Mouse (Mus musculus): ENCODE measurements around the gene Myod1. TPM values are rescaled to one million over a fixed set of nuclear protein-coding genes. Genes with fewer than 3 reads are reported as not detected.

Myod1 gene
- polyA plus RNA-seq, 1 experiment from 2014 or later = 0.19 TPM

- H3K4me1 ChIP-seq (ENCODE audit: control insufficient read depth, insufficient read depth, low read length) = peaks cover 34% of the 10 kb centered on the region
- H3K4me2 ChIP-seq (ENCODE audit: low read length) = no peak overlapping the region
- no peaks in the 10 kb centered on the region for H3K27me3 ChIP-seq (ENCODE audit: control insufficient read depth, insufficient read depth, low read depth, low read length)
- no peaks in the 10 kb centered on the region for H3K9me3 ChIP-seq (replicated peaks; ENCODE audit: control insufficient read depth, low read length, poor library complexity, severe bottlenecking)
- H3K4me3 ChIP-seq (ENCODE audit: low read depth, low read length) = no peak overlapping the region
- no peak for ATAC-seq
- no peak overlapping the region for H3K27ac ChIP-seq (ENCODE audit: low read length)
- WGBS = 82% methylated on average over 15 of the region's 15 CpGs
- no peaks in the 10 kb centered on the region for H3K36me3 ChIP-seq (ENCODE audit: control insufficient read depth, insufficient read depth, low read length)
- H3K9ac ChIP-seq (ENCODE audit: low read depth, low read length) = no peak overlapping the region
These were observed 27.6 kb downstream of the Myod1 start for GRCm38 (mm10) chr7:46403616-46404485.

GRCm38 (mm10) chr7:46404756-46405155 is 28.5 kb downstream of the Myod1 start:
- Histone ChIP-seq H3K9ac (ENCODE audit: low read depth, low read length) (no peak overlapping the region), H3K9me3 (replicated peaks; ENCODE audit: control insufficient read depth, low read length, poor library complexity, severe bottlenecking) (no peaks in the 10 kb centered on the region), H3K27ac (ENCODE audit: low read length) (no peak overlapping the region), H3K4me2 (ENCODE audit: low read length) (no peak overlapping the region), H3K4me3 (ENCODE audit: low read depth, low read length) (no peak overlapping the region), H3K27me3 (ENCODE audit: control insufficient read depth, insufficient read depth, low read depth, low read length) (no peaks in the 10 kb centered on the region), H3K4me1 (ENCODE audit: control insufficient read depth, insufficient read depth, low read length) (peaks cover 25% of the 10 kb centered on the region), H3K36me3 (ENCODE audit: control insufficient read depth, insufficient read depth, low read length) (no peaks in the 10 kb centered on the region)
- ATAC-seq = no peak
- 87% methylated on average over 7 of the region's 7 CpGs for WGBS

- no peak overlapping the region for H3K27ac ChIP-seq (ENCODE audit: low read length)
- H3K4me2 ChIP-seq (ENCODE audit: low read length) = no peak overlapping the region
- H3K4me3 ChIP-seq (ENCODE audit: low read depth, low read length) = no peak overlapping the region
- no peak for ATAC-seq
- 0 out of 2 replicates have a peak, but pooled peaks cover 3% of the 10 kb centered on the region for H3K4me1 ChIP-seq (ENCODE audit: control insufficient read depth, insufficient read depth, low read length)
- H3K36me3 ChIP-seq (ENCODE audit: control insufficient read depth, insufficient read depth, low read length) = no peaks in the 10 kb centered on the region
- H3K9ac ChIP-seq (ENCODE audit: low read depth, low read length) = no peak overlapping the region
- 85% methylated on average over 9 of the region's 9 CpGs for WGBS
- no peaks in the 10 kb centered on the region for H3K27me3 ChIP-seq (ENCODE audit: control insufficient read depth, insufficient read depth, low read depth, low read length)
- no peaks in the 10 kb centered on the region for H3K9me3 ChIP-seq (replicated peaks; ENCODE audit: control insufficient read depth, low read length, poor library complexity, severe bottlenecking)
These were observed 32.3 kb downstream of the Myod1 start for GRCm38 (mm10) chr7:46408606-46409005.

GRCm38 (mm10) chr7:46409204-46409789 is 33.0 kb downstream of the Myod1 start:
- ATAC-seq = no peak
- 40% methylated on average over 12 of the region's 12 CpGs for WGBS
- no peak overlapping the region for H3K4me3 ChIP-seq (ENCODE audit: low read depth, low read length)

GRCm38 (mm10) chr7:46410727-46411126 is 34.5 kb downstream of the Myod1 start:
- Histone ChIP-seq H3K27ac (ENCODE audit: low read length) (no peak overlapping the region), H3K27me3 (ENCODE audit: control insufficient read depth, insufficient read depth, low read depth, low read length) (no peaks in the 10 kb centered on the region), H3K4me1 (ENCODE audit: control insufficient read depth, insufficient read depth, low read length) (peaks cover 7% of the 10 kb centered on the region; the same call in 1 of the 2 replicates), H3K9ac (ENCODE audit: low read depth, low read length) (no peak overlapping the region), H3K36me3 (ENCODE audit: control insufficient read depth, insufficient read depth, low read length) (no peaks in the 10 kb centered on the region), H3K9me3 (replicated peaks; ENCODE audit: control insufficient read depth, low read length, poor library complexity, severe bottlenecking) (no peaks in the 10 kb centered on the region), H3K4me2 (ENCODE audit: low read length) (no peak overlapping the region), H3K4me3 (ENCODE audit: low read depth, low read length) (no peak overlapping the region)
- no peak for ATAC-seq
- 89% methylated on average over 6 of the region's 6 CpGs for WGBS

More at GRCm38 (mm10) chr7:46409204-46409789, 33.0 kb downstream of the Myod1 start:
- no peaks in the 10 kb centered on the region for H3K27me3 ChIP-seq (ENCODE audit: control insufficient read depth, insufficient read depth, low read depth, low read length)
- no peaks in the 10 kb centered on the region for H3K36me3 ChIP-seq (ENCODE audit: control insufficient read depth, insufficient read depth, low read length)
- no peak overlapping the region for H3K4me2 ChIP-seq (ENCODE audit: low read length)
- H3K27ac ChIP-seq (ENCODE audit: low read length) = no peak overlapping the region
- H3K9me3 ChIP-seq (replicated peaks; ENCODE audit: control insufficient read depth, low read length, poor library complexity, severe bottlenecking) = no peaks in the 10 kb centered on the region
- H3K9ac ChIP-seq (ENCODE audit: low read depth, low read length) = no peak overlapping the region
- 0 out of 2 replicates have a peak, but pooled peaks cover 3% of the 10 kb centered on the region for H3K4me1 ChIP-seq (ENCODE audit: control insufficient read depth, insufficient read depth, low read length)

GRCm38 (mm10) chr7:46412823-46413222 is 36.5 kb downstream of the Myod1 start:
- Histone ChIP-seq H3K4me1 (ENCODE audit: control insufficient read depth, insufficient read depth, low read length) (peaks cover 8% of the 10 kb centered on the region; the same call in 1 of the 2 replicates), H3K4me2 (ENCODE audit: low read length) (no peak overlapping the region), H3K9ac (ENCODE audit: low read depth, low read length) (no peak overlapping the region), H3K4me3 (ENCODE audit: low read depth, low read length) (no peak overlapping the region), H3K36me3 (ENCODE audit: control insufficient read depth, insufficient read depth, low read length) (no peaks in the 10 kb centered on the region), H3K9me3 (replicated peaks; ENCODE audit: control insufficient read depth, low read length, poor library complexity, severe bottlenecking) (no peaks in the 10 kb centered on the region), H3K27ac (ENCODE audit: low read length) (no peak overlapping the region), H3K27me3 (ENCODE audit: control insufficient read depth, insufficient read depth, low read depth, low read length) (no peaks in the 10 kb centered on the region)
- 76% methylated on average over 5 of the region's 5 CpGs for WGBS
- no peak for ATAC-seq

GRCm38 (mm10) chr7:46413959-46414725 is 37.9 kb downstream of the Myod1 start:
- H3K4me2 ChIP-seq (ENCODE audit: low read length) = no peak overlapping the region
- no peak overlapping the region for H3K4me3 ChIP-seq (ENCODE audit: low read depth, low read length)
- H3K9ac ChIP-seq (ENCODE audit: low read depth, low read length) = no peak overlapping the region
- no peaks in the 10 kb centered on the region for H3K27me3 ChIP-seq (ENCODE audit: control insufficient read depth, insufficient read depth, low read depth, low read length)
- no peak for ATAC-seq
- H3K27ac ChIP-seq (ENCODE audit: low read length) = no peak overlapping the region
- peaks cover 8% of the 10 kb centered on the region; the same call in 1 of the 2 replicates for H3K4me1 ChIP-seq (ENCODE audit: control insufficient read depth, insufficient read depth, low read length)
- H3K9me3 ChIP-seq (replicated peaks; ENCODE audit: control insufficient read depth, low read length, poor library complexity, severe bottlenecking) = no peaks in the 10 kb centered on the region
- no peaks in the 10 kb centered on the region for H3K36me3 ChIP-seq (ENCODE audit: control insufficient read depth, insufficient read depth, low read length)
- WGBS = 80% methylated on average over 6 of the region's 6 CpGs

- H3K27ac ChIP-seq (ENCODE audit: low read length) = no peak overlapping the region
- WGBS = 73% methylated on average over 14 of the region's 14 CpGs
- no peaks in the 10 kb centered on the region for H3K9me3 ChIP-seq (replicated peaks; ENCODE audit: control insufficient read depth, low read length, poor library complexity, severe bottlenecking)
- H3K4me2 ChIP-seq (ENCODE audit: low read length) = no peak overlapping the region
- H3K4me3 ChIP-seq (ENCODE audit: low read depth, low read length) = no peak overlapping the region
- H3K4me1 ChIP-seq (ENCODE audit: control insufficient read depth, insufficient read depth, low read length) = peaks cover 6% of the 10 kb centered on the region; the same call in 1 of the 2 replicates
- no peak for ATAC-seq
- H3K9ac ChIP-seq (ENCODE audit: low read depth, low read length) = no peak overlapping the region
- H3K27me3 ChIP-seq (ENCODE audit: control insufficient read depth, insufficient read depth, low read depth, low read length) = no peaks in the 10 kb centered on the region
- H3K36me3 ChIP-seq (ENCODE audit: control insufficient read depth, insufficient read depth, low read length) = no peaks in the 10 kb centered on the region
These were observed 39.6 kb downstream of the Myod1 start for GRCm38 (mm10) chr7:46415818-46416425.

Measured in midbrain, embryonic 16.5 days (tissue).